Mouse (Mus musculus) limb, embryonic 12.5 days (tissue): ENCODE measurements at regions not wholly inside any gene's neighbourhood (a gene's known extent, or its start where the extent isn't known, plus 50 kb on each side); places are given as distances from the start of the nearest gene placed in this dataset.

ENCODE experiments used
- ATAC-seq: fragments of 200-750 bp; cut with Nextera tagmentation; 2 replicates; pipeline ENCODE4 v1.8.0; 2017; ENCODE audit warnings: low read depth, moderate TSS enrichment; ENCODE audit not compliant: insufficient number of reproducible peaks, insufficient read depth, low FRiP score, low TSS enrichment
- H3K27ac ChIP-seq: fragments of 300-500 bp; sonication (generic); 2 replicates; pipeline ENCODE4 v1.5.1; 2016; ENCODE audit warnings: mild to moderate bottlenecking, moderate library complexity
- H3K27me3 ChIP-seq: fragments of 300-500 bp; sonication (generic); 2 replicates; pipeline ENCODE4 v1.6.1; 2016; ENCODE audit warnings: mild to moderate bottlenecking, moderate library complexity
- H3K36me3 ChIP-seq: fragments of 300-500 bp; sonication (generic); 2 replicates; pipeline ENCODE4 v1.6.1; 2016; ENCODE audit warnings: mild to moderate bottlenecking, moderate library complexity
- H3K4me1 ChIP-seq: fragments of 300-500 bp; sonication (generic); replicated peaks from 2 replicates; pipeline ENCODE4 v1.6.1; 2016
- H3K4me2 ChIP-seq: fragments of 300-500 bp; sonication (generic); 2 replicates; pipeline ENCODE4 v1.6.1; 2016; ENCODE audit warnings: mild to moderate bottlenecking, moderate library complexity
- H3K4me3 ChIP-seq: fragments of 300-500 bp; sonication (generic); replicated peaks from 2 replicates; pipeline ENCODE4 v1.5.1; 2016; ENCODE audit warnings: mild to moderate bottlenecking
- H3K9ac ChIP-seq: fragments of 300-500 bp; sonication (generic); replicated peaks from 2 replicates; pipeline ENCODE4 v1.6.1; 2016; ENCODE audit warnings: mild to moderate bottlenecking, moderate library complexity
- H3K9me3 ChIP-seq: fragments of 300-500 bp; sonication (generic); 2 replicates; pipeline ENCODE4 v1.6.1; 2016; ENCODE audit warnings: mild to moderate bottlenecking, moderate library complexity
- WGBS: fragments of 180-500 bp; shearing (Covaris S2); methylation state at CpG from one replicate; pipeline ENCODE4 v1.1.7; 2016; 5-methylcytosine and 5-hydroxymethylcytosine counted together

- Histone ChIP-seq H3K27me3 (no peaks in the 10 kb centered on the region), H3K9me3 (no peaks in the 10 kb centered on the region), H3K4me3 (no peak overlapping the region), H3K36me3 (no peaks in the 10 kb centered on the region), H3K27ac (no peak overlapping the region), H3K4me1 (peaks cover 5% of the 10 kb centered on the region), H3K4me2 (no peak overlapping the region), H3K9ac (no peak overlapping the region)
- ATAC-seq = no peak
- 75% methylated on average over 7 of the region's 7 CpGs for WGBS
These were observed 73.7 kb upstream of the Ralgps2 start for GRCm38 (mm10) chr1:157012950-157013668.

GRCm38 (mm10) chr1:157011226-157011625, 71.8 kb upstream of the Ralgps2 start:
- WGBS = 88% methylated on average over 6 of the region's 6 CpGs
- no peaks in the 10 kb centered on the region for H3K4me1 ChIP-seq
- no peak overlapping the region for H3K4me3 ChIP-seq
- ATAC-seq = no peak
- no peak overlapping the region for H3K9ac ChIP-seq
- H3K27me3 ChIP-seq = no peaks in the 10 kb centered on the region
- no peak overlapping the region for H3K4me2 ChIP-seq
- no peaks in the 10 kb centered on the region for H3K36me3 ChIP-seq
- no peaks in the 10 kb centered on the region for H3K9me3 ChIP-seq
- no peak overlapping the region for H3K27ac ChIP-seq

GRCm38 (mm10) chr1:157009427-157009826, 70.0 kb upstream of the Ralgps2 start:
- H3K4me2 ChIP-seq = no peak overlapping the region
- no peaks in the 10 kb centered on the region for H3K9me3 ChIP-seq
- H3K4me1 ChIP-seq = no peaks in the 10 kb centered on the region
- no peak overlapping the region for H3K9ac ChIP-seq
- H3K36me3 ChIP-seq = no peaks in the 10 kb centered on the region
- no peak overlapping the region for H3K4me3 ChIP-seq
- WGBS = 66% methylated on average over 9 of the region's 9 CpGs
- no peak for ATAC-seq
- H3K27ac ChIP-seq = no peak overlapping the region
- H3K27me3 ChIP-seq = no peaks in the 10 kb centered on the region

- no peak for ATAC-seq
- 85% methylated on average over 4 of the region's 4 CpGs for WGBS
These were observed 68.7 kb upstream of the Ralgps2 start for GRCm38 (mm10) chr1:157007891-157008730.

GRCm38 (mm10) chr1:157004312-157005074, 65.1 kb upstream of the Ralgps2 start:
- H3K4me1 ChIP-seq = peaks cover 3% of the 10 kb centered on the region; the same call in 1 of the 2 replicates
- no peaks in the 10 kb centered on the region for H3K27me3 ChIP-seq
- no peak overlapping the region for H3K27ac ChIP-seq
- H3K9ac ChIP-seq = no peak overlapping the region
- H3K9me3 ChIP-seq = no peaks in the 10 kb centered on the region
- WGBS = 86% methylated on average over 16 of the region's 16 CpGs
- no peaks in the 10 kb centered on the region for H3K36me3 ChIP-seq
- no peak overlapping the region for H3K4me2 ChIP-seq
- no peak for ATAC-seq
- no peak overlapping the region for H3K4me3 ChIP-seq

More at GRCm38 (mm10) chr1:157007891-157008730, 68.7 kb upstream of the Ralgps2 start:
- Histone ChIP-seq H3K27ac (no peak overlapping the region), H3K4me3 (no peak overlapping the region), H3K27me3 (no peaks in the 10 kb centered on the region), H3K4me1 (no peaks in the 10 kb centered on the region), H3K9me3 (no peaks in the 10 kb centered on the region), H3K4me2 (no peak overlapping the region), H3K36me3 (no peaks in the 10 kb centered on the region), H3K9ac (no peak overlapping the region)

- Histone ChIP-seq H3K9me3 (no peaks in the 10 kb centered on the region), H3K27ac (no peak overlapping the region), H3K4me3 (no peak overlapping the region), H3K4me2 (no peak overlapping the region), H3K4me1 (peaks cover 5% of the 10 kb centered on the region), H3K9ac (no peak overlapping the region), H3K27me3 (no peaks in the 10 kb centered on the region), H3K36me3 (no peaks in the 10 kb centered on the region)
- 79% methylated on average over 7 of the region's 7 CpGs for WGBS
- no peak for ATAC-seq
These were observed 63.6 kb upstream of the Ralgps2 start for GRCm38 (mm10) chr1:157003034-157003433.

- WGBS = 69% methylated on average over 2 of the region's 2 CpGs
- no peak overlapping the region for H3K4me3 ChIP-seq
- peaks cover 13% of the 10 kb centered on the region for H3K4me1 ChIP-seq
- no peaks in the 10 kb centered on the region for H3K36me3 ChIP-seq
- no peaks in the 10 kb centered on the region for H3K9me3 ChIP-seq
- no peak overlapping the region for H3K9ac ChIP-seq
- no peaks in the 10 kb centered on the region for H3K27me3 ChIP-seq
- H3K4me2 ChIP-seq = no peak overlapping the region
- no peak for ATAC-seq
- H3K27ac ChIP-seq = no peak overlapping the region
These were observed 62.8 kb upstream of the Ralgps2 start for GRCm38 (mm10) chr1:157002258-157002657.

GRCm38 (mm10) chr1:157001008-157001660, 61.7 kb upstream of the Ralgps2 start:
- 56% methylated on average over 6 of the region's 6 CpGs for WGBS
- H3K9ac ChIP-seq = no peak overlapping the region
- no peaks in the 10 kb centered on the region for H3K9me3 ChIP-seq
- no peak for ATAC-seq
- no peak overlapping the region for H3K4me3 ChIP-seq
- no peaks in the 10 kb centered on the region for H3K36me3 ChIP-seq
- H3K27ac ChIP-seq = no peak overlapping the region
- no peaks in the 10 kb centered on the region for H3K27me3 ChIP-seq
- no peak overlapping the region for H3K4me2 ChIP-seq
- peaks cover 20% of the 10 kb centered on the region for H3K4me1 ChIP-seq

GRCm38 (mm10) chr1:156999947-157000346, 60.5 kb upstream of the Ralgps2 start:
- no peak for ATAC-seq
- WGBS = 60% methylated on average over 8 of the region's 8 CpGs

GRCm38 (mm10) chr1:156999272-156999671, 59.8 kb upstream of the Ralgps2 start:
- H3K36me3 ChIP-seq = no peaks in the 10 kb centered on the region
- H3K4me1 ChIP-seq = peaks cover 20% of the 10 kb centered on the region
- H3K4me2 ChIP-seq = no peak overlapping the region
- no peak overlapping the region for H3K4me3 ChIP-seq
- no peak for ATAC-seq
- H3K27me3 ChIP-seq = no peaks in the 10 kb centered on the region
- no peak overlapping the region for H3K9ac ChIP-seq
- H3K27ac ChIP-seq = no peak overlapping the region
- no peaks in the 10 kb centered on the region for H3K9me3 ChIP-seq
- 84% methylated on average over 8 of the region's 8 CpGs for WGBS

More at GRCm38 (mm10) chr1:156999947-157000346, 60.5 kb upstream of the Ralgps2 start:
- Histone ChIP-seq H3K4me3 (no peak overlapping the region), H3K4me2 (no peak overlapping the region), H3K36me3 (no peaks in the 10 kb centered on the region), H3K27ac (no peak overlapping the region), H3K9me3 (no peaks in the 10 kb centered on the region), H3K4me1 (peaks cover 20% of the 10 kb centered on the region), H3K27me3 (no peaks in the 10 kb centered on the region), H3K9ac (no peak overlapping the region)
